Mouse (Mus musculus) forebrain, postnatal 0 days (tissue): Measurements from ENCODE around the gene Ccdc87. TPM values are rescaled to one million over a fixed set of nuclear protein-coding genes. Genes with fewer than 3 reads are reported as not detected.
"Not testable (repeated sequence)": the region's sequence is repeated elsewhere in the genome, so short reads cannot be mapped to it uniquely, and the experiment has no call there.

Experiments used
- ATAC-seq: fragments of 200-750 bp; cut with Nextera tagmentation; 2 replicates; pipeline ENCODE4 v1.8.0; 2017; ENCODE audit warnings: mild to moderate bottlenecking, moderate library complexity
- DNase-seq: peaks from one replicate; pipeline ENCODE4 v3.0.0-alpha.2; 2015
- H3K27ac ChIP-seq: fragments of 300-500 bp; sonication (generic); 2 replicates; pipeline ENCODE4 v1.5.1; 2014; ENCODE audit warnings: low read depth, mild to moderate bottlenecking, antibody characterized with exemption, low read length, moderate library complexity, mixed read lengths
- H3K27me3 ChIP-seq: fragments of 300-500 bp; sonication (generic); 2 replicates; pipeline ENCODE4 v1.6.1; 2014; ENCODE audit warnings: mild to moderate bottlenecking, low read length, mixed read lengths; ENCODE audit not compliant: insufficient read depth
- H3K36me3 ChIP-seq: fragments of 300-500 bp; sonication (generic); 2 replicates; pipeline ENCODE4 v1.6.1; 2014; ENCODE audit warnings: mild to moderate bottlenecking, moderate library complexity; ENCODE audit not compliant: insufficient read depth
- H3K4me1 ChIP-seq: fragments of 300-500 bp; sonication (generic); 2 replicates; pipeline ENCODE4 v1.6.1; 2014; ENCODE audit warnings: antibody characterized with exemption; ENCODE audit not compliant: insufficient read depth
- H3K4me2 ChIP-seq: fragments of 300-500 bp; sonication (generic); 2 replicates; pipeline ENCODE4 v1.6.1; 2014; ENCODE audit warnings: low read depth, mild to moderate bottlenecking, moderate library complexity
- H3K4me3 ChIP-seq: fragments of 300-500 bp; sonication (generic); 2 replicates; pipeline ENCODE4 v1.5.1; 2014; ENCODE audit warnings: low read depth, low read length, mixed read lengths
- H3K9ac ChIP-seq: fragments of 300-500 bp; sonication (generic); 2 replicates; pipeline ENCODE4 v1.6.1; 2014; ENCODE audit warnings: mild to moderate bottlenecking
- H3K9me3 ChIP-seq: fragments of 300-500 bp; sonication (generic); 2 replicates; pipeline ENCODE4 v1.6.1; 2016; ENCODE audit warnings: low read length
- CTCF ChIP-seq: sonication (generic); IDR thresholded peaks from 2 replicates; pipeline ENCODE4 v1.5.1; 2016; ENCODE audit warnings: antibody characterized with exemption, control low read depth, low read depth
- WGBS: fragments of 180-500 bp; shearing (Covaris S2); extraction: QIAGEN DNeasy Blood & Tissue Kit; methylation state at CpG from one replicate; pipeline ENCODE4 v1.1.7; 2014; 5-methylcytosine and 5-hydroxymethylcytosine counted together
- polyA plus RNA-seq: library from polyadenylated mRNA; unstranded; fragments of >200 nt; fragmentation: Nextera tagmentation; extraction: Ambion mirVana; gene quantifications from 2 replicates; pipeline ENCODE4 v1.2.1, GENCODE M21; 2015
- total RNA-seq: library from RNA; depleted of rRNA; stranded (reverse); fragments of >200 nt; gene quantifications from 2 replicates; pipeline ENCODE4 v1.2.3, GENCODE M21; 2014

Ccdc87 gene
- total and polyA plus RNA-seq, 2 experiments from 2014 or later, result 1.1 to 1.2 TPM

- Histone ChIP-seq H3K4me1 (peaks cover 9% of the 10 kb centered on the region; the same call in 1 of the 2 replicates), H3K4me2 (peak within 1 kb of the TSS; percentile 99), H3K36me3 (peaks cover 16% of the 10 kb centered on the region; the same call in 1 of the 2 replicates), H3K9me3 (no peaks in the 10 kb centered on the region), H3K27ac (0 out of 2 replicates have a peak within 1 kb of the TSS, but pooled peaks have one; percentile 9), H3K9ac (peak within 1 kb of the TSS; percentile 74), H3K4me3 (peak within 1 kb of the TSS; percentile 72), H3K27me3 (no peaks in the 10 kb centered on the region)
- TF ChIP-seq CTCF, result no peak; the same call in 1 of the 2 replicates
- DNase-seq, result peak; percentile 88
- peak; percentile 97 for ATAC-seq
- 4% methylated on average over 42 of the region's 45 CpGs for whole genome bisulfite sequencing
Observed at GRCm38 (mm10) chr19:4854552-4855469, 15.6 kb downstream of the Ccdc87 start, which contains the start of gene Ctsf. TSS of gene Ctsf (plus strand) at chr19:4855130.

- ATAC-seq, result peak; percentile 9; the same call in 1 of the 2 replicates
- WGBS, result 1% methylated on average over 14 of the region's 14 CpGs
- no peak for DNase-seq
- Histone ChIP-seq H3K4me3 (peak overlapping the region; percentile 72), H3K9ac (peak overlapping the region; percentile 74), H3K9me3 (no peaks in the 10 kb centered on the region), H3K4me1 (peaks cover 9% of the 10 kb centered on the region; the same call in 1 of the 2 replicates), H3K27ac (0 out of 2 replicates have a peak overlapping the region, but pooled peaks have one; percentile 9), H3K27me3 (no peaks in the 10 kb centered on the region), H3K4me2 (peak overlapping the region; percentile 99), H3K36me3 (peaks cover 22% of the 10 kb centered on the region)
- no peak for TF ChIP-seq CTCF
Observed at GRCm38 (mm10) chr19:4855470-4855820, 16.3 kb downstream of the Ccdc87 start.

- ATAC-seq, result no peak
- no peak for TF ChIP-seq CTCF
- WGBS, result 47% methylated on average over 4 of the region's 4 CpGs
- no peak overlapping the region for H3K27ac ChIP-seq
- peaks cover 27% of the 10 kb centered on the region for H3K36me3 ChIP-seq
- H3K4me2 ChIP-seq, result peak overlapping the region; percentile 99
- no peaks in the 10 kb centered on the region for H3K27me3 ChIP-seq
- no peak for DNase-seq
- H3K4me3 ChIP-seq, result peak overlapping the region; percentile 72
- H3K9me3 ChIP-seq, result no peaks in the 10 kb centered on the region
- no peak overlapping the region for H3K9ac ChIP-seq
- H3K4me1 ChIP-seq, result peaks cover 9% of the 10 kb centered on the region; the same call in 1 of the 2 replicates
Observed at GRCm38 (mm10) chr19:4855951-4856350, 16.8 kb downstream of the Ccdc87 start.

GRCm38 (mm10) chr19:4859081-4859480, 19.9 kb downstream of the Ccdc87 start:
- no peak overlapping the region for H3K9ac ChIP-seq
- no peaks in the 10 kb centered on the region for H3K9me3 ChIP-seq
- no peaks in the 10 kb centered on the region for H3K27me3 ChIP-seq
- no peak overlapping the region for H3K4me3 ChIP-seq
- TF ChIP-seq CTCF, result no peak
- DNase-seq (no peak), ATAC-seq (no peak)
- 85% methylated on average over 6 of the region's 6 CpGs for WGBS
- H3K4me1 ChIP-seq, result peaks cover 9% of the 10 kb centered on the region; the same call in 1 of the 2 replicates
- no peak overlapping the region for H3K4me2 ChIP-seq
- H3K27ac ChIP-seq, result no peak overlapping the region
- H3K36me3 ChIP-seq, result peaks cover 27% of the 10 kb centered on the region

- peaks cover 26% of the 10 kb centered on the region for H3K36me3 ChIP-seq
- ATAC-seq (no peak), DNase-seq (no peak)
- WGBS, result 76% methylated on average over 6 of the region's 6 CpGs
- H3K9me3 ChIP-seq, result no peaks in the 10 kb centered on the region
- no peak overlapping the region for H3K4me3 ChIP-seq
- no peak overlapping the region for H3K4me2 ChIP-seq
- no peak for TF ChIP-seq CTCF
- no peak overlapping the region for H3K9ac ChIP-seq
- no peaks in the 10 kb centered on the region for H3K4me1 ChIP-seq
- no peak overlapping the region for H3K27ac ChIP-seq
- no peaks in the 10 kb centered on the region for H3K27me3 ChIP-seq
Observed at GRCm38 (mm10) chr19:4863048-4863447, 23.9 kb downstream of the Ccdc87 start.

GRCm38 (mm10) chr19:4865147-4865546, 26.0 kb downstream of the Ccdc87 start:
- Histone ChIP-seq H3K36me3 (peaks cover 8% of the 10 kb centered on the region), H3K4me3 (no peak overlapping the region), H3K27me3 (no peaks in the 10 kb centered on the region), H3K9me3 (no peaks in the 10 kb centered on the region), H3K4me2 (0 out of 2 replicates have a peak overlapping the region, but pooled peaks have one; percentile 5), H3K9ac (no peak overlapping the region; the same call in 1 of the 2 replicates), H3K4me1 (no peaks in the 10 kb centered on the region), H3K27ac (no peak overlapping the region)
- no peak for TF ChIP-seq CTCF
- no peak for ATAC-seq
- DNase-seq, result peak; percentile 28
- 4% methylated on average over 17 of the region's 17 CpGs for WGBS

GRCm38 (mm10) chr19:4874613-4875012, 35.4 kb downstream of the Ccdc87 start:
- H3K4me1 ChIP-seq, H3K4me3 ChIP-seq, DNase-seq, H3K27ac ChIP-seq, ATAC-seq, H3K9me3 ChIP-seq, H3K27me3 ChIP-seq, H3K4me2 ChIP-seq, H3K9ac ChIP-seq, H3K36me3 ChIP-seq: not testable (repeated sequence)
- WGBS, result 88% methylated on average over 1 of the region's 1 CpGs
